Mouse (Mus musculus): ENCODE measurements around the gene AI467606.
A peak's percentile ranks its signal among the peaks of the same experiment; 100 is the strongest.

The AI467606 gene

DNA sequence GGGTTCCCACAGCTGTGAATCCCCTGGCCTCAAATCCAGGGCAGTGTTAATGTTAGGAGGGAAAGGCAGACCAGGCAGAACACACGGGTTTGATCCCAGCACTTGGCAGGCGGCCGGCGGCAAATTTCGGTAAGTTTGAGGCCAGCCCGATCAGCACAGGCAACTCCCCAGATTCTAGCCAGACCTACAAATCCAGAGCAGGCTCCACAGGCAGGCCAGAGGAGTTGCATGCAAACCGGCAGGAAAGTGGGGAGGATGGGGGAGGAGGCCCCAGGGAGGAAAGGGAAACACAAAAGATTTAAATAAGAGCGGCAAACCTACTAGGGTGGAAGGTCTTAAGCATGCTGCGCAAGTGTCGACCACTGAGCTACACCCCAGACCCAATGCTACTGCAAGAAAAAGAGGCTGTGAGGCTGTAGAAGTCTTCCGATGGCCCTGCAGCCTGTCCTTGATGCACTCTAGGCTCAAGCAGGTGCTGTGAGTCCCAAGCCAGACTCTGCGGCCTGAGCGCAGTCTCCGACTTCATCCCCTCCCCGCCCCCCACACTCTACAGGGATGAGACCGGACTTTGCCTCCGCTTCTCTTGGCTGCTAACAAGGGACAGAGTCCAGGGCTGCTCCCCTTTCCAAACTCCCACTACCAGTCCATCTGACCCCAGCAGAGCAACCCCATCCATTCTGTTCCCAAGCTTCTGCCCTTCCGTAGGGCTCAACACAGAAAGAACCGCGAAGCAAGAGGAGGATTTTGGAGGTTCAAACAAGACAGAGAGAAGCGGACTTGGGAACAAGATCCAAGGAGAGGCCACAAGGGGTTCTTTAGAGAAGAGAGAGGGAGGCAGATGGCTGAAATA lies 30.1 kb downstream of the AI467606 start:
- DNase-seq (ENCODE audit: low spot score in 2 of 2): no peak

GRCm38 (mm10) chr7:127121911-127122270 lies 30.7 kb downstream of the AI467606 start, which contains the start of gene Qprt:
Gene Qprt (minus strand): TSS chr7:127122226.
- DNase-seq (ENCODE audit: low spot score in 2 of 2): no peak

DNA sequence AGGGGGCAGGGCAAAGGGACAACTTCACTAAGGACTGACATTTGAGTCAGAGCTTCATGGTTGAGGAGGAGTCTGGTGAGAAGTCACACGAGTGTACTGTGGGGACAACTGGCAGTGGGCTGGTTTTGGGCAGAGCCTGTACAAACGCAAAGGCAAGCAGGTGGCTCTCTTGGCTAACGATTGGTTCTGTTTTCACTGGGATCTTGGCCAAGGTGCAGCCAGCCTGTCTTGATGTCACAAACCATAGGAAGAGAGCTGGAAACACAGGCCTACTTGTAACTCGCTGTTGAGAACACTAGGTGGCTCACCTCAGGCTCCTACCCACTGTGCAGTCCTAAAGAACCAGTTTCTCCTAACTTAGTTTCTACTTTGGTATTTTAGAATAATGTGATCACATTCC lies 38.5 kb downstream of the AI467606 start:
- DNase-seq (ENCODE audit: low spot score in 2 of 2): no peak

DNA sequence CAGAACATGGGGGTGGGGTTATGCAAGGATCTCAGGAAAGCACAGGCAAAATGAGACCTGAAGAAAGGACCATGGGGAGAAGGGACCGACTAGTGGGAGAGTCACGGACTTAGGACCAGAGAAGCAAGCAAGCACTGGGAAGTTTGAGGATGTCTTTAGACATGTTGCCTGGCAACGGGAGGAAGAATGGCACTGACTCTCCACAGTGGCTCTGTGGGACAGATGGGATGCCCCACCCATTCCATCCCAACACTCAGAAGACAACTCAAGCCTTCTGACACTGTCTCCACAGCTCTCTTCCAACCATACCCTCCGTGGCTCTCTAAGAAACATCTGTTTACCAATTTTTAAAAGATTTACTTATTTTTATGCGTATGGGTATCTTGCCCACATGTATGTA lies 42.0 kb downstream of the AI467606 start:
- DNase-seq (ENCODE audit: low spot score in 2 of 2): no peak

GRCm38 (mm10) chr7:127134821-127135447 lies 43.8 kb downstream of the AI467606 start:
- DNase-seq (ENCODE audit: low spot score in 2 of 2): peak; percentile 70 to 85

DNA sequence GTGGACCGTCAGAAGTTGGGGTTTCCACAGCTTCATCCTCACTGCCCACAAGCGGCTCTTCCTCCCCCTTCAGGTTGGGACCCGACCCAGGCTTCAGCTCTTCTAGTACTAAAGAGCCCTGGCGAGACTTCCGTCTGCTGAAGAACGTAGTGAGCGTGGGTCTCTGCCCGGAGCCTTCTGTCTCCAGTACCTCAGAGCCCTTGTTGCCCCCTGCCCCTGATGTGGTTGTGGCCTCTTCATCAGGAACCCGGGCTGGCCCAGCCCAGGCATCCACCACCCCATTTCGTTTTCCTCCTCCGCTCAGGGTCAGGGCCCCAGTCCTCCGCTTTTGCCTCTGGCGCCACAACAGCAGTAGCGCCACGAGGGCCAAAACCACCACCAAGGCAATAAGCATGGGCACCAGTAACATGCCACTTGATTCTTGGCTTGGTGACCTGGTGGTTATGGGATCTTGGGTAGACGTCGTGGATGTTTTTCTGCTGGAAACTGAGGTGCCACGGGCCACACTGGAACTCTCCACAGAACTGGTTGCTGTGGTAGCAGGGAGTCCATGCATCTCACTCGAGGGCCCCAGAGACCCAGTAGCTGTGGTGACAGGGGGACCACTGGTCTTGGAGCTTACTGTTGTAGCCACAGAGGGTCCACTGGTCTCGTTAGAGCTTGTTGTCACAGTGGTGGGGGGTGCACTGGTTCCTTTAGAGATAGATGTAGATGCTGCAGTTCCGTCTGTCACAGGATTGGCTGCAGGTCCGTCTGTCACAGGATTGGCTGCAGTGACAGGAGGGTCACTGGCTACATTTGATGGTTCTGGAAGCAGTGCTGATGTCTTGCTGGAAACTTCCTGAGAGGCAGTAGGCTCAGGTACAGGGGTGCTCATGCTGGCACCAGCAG lies 45.3 kb downstream of the AI467606 start:
- DNase-seq (ENCODE audit: low spot score in 2 of 2): peak; percentile 43 to 72

GRCm38 (mm10) chr7:127137262-127138017 lies 46.3 kb downstream of the AI467606 start, which contains the start of gene Spn:
Gene Spn (minus strand): TSS chr7:127137823.
- peak; percentile 65 to 76 for DNase-seq (ENCODE audit: low spot score in 2 of 2)

GRCm38 (mm10) chr7:127139100-127139499 lies 47.9 kb downstream of the AI467606 start:
- DNase-seq (ENCODE audit: low spot score in 2 of 2): no peak

GRCm38 (mm10) chr7:127139562-127139961 lies 48.4 kb downstream of the AI467606 start:
- DNase-seq (ENCODE audit: low spot score in 2 of 2): no peak

GRCm38 (mm10) chr7:127140623-127141404 lies 49.7 kb downstream of the AI467606 start:
- DNase-seq (ENCODE audit: low spot score in 2 of 2): no peak

DNA sequence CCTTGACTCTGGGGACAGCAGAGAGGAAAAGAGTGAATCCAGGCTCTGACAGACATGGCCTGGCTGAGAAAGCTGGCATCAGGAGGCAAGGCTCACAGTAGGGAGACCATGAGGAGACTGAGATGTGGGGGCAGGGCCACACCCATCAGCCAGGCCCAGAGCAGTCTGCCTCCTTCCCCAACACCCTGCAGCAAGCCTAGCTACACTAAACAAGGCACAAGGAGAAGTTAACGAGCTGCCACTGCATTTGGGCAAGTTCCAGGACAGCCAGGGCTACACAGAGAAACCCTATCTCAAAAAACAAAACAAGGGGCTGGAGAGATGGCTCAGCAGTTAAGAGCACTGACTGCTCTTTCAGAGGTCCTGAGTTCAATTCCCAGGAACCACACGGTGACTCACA lies 51.1 kb downstream of the AI467606 start:
- DNase-seq (ENCODE audit: low spot score in 2 of 2): no peak

DNA sequence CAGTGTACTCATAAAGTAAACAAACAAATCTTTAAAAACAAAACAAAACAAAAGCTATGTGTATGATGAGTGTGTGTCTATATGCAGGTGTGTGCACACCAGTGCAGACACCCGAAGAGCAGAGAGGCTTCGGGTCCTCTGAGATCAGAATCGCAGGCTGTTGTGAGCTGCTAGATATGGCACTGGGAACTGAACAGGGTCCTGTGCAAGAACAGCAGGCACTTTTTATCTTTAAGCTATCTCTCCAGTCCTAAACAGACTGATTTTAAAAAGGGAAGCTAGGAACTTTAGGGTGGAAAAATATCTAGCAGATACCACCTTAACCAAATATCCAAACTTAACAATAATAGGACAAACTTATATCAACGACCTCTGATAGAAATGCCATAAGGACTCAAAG lies 51.5 kb downstream of the AI467606 start:
- no peak for DNase-seq (ENCODE audit: low spot score in 2 of 2)

Data from spleen, postnatal 4 days (tissue).